In genomic region chr11:116057237-116057881, GRCm38 (mm10) we compare ENCODE assay signal across 13 mouse cellular contexts. TPM values are rescaled to one million over a fixed set of nuclear protein-coding genes. Genes with fewer than 3 reads are reported as not detected.
DNase-seq lines count a peak whose midpoint lies in the region; ATAC-seq and TF ChIP-seq lines count a peak whose summit lies in the region.
"Had no signal": no experiment of that assay in that cellular context is flagged by ENCODE, and none has a peak within 500 bp of the region (broad histone marks: within the 10 kb centered on the region; RNA-seq: fewer than 3 reads in every experiment).

No protein-coding gene starts in this region.

- no peak overlapping the region for H3K9ac ChIP-seq in heart, embryonic 14.5 days (ENCODE audit: low read length)
- no peak overlapping the region for H3K9ac ChIP-seq in intestine, embryonic 16.5 days (ENCODE audit: low read depth, low read length)
- H3K9ac ChIP-seq: hindbrain, embryonic 15.5 days; neural tube, embryonic 15.5 days had no signal

- TF ChIP-seq CTCF in bone marrow, adult 2 months (IDR thresholded peaks at IDR 0.05; ENCODE audit: control insufficient read depth, insufficient read depth, low read length), result no peak

- TF ChIP-seq POLR2A in bone marrow, adult 2 months (IDR thresholded peaks at IDR 0.05; ENCODE audit: borderline replicate concordance, control insufficient read depth, low read depth, low read length), result no peak

- H3K27me3 ChIP-seq in heart, embryonic 14.5 days (ENCODE audit: control insufficient read depth, insufficient read depth, low read length), result no peaks in the 10 kb centered on the region
- H3K27me3 ChIP-seq in intestine, embryonic 16.5 days (replicated peaks; ENCODE audit: control insufficient read depth, insufficient read depth, low read length), result no peaks in the 10 kb centered on the region
- H3K27me3 ChIP-seq: hindbrain, embryonic 15.5 days; neural tube, embryonic 15.5 days had no signal

- 25% methylated on average over 4 of the region's 4 CpGs for WGBS in heart, embryonic 14.5 days
- WGBS in bone marrow, adult 2 months, result 78% methylated on average over 4 of the region's 4 CpGs
- WGBS in intestine, embryonic 16.5 days, result 82% methylated on average over 4 of the region's 4 CpGs

- H3K27ac ChIP-seq in heart, embryonic 14.5 days (replicated peaks in 1 of 2; ENCODE audit: control insufficient read depth in 1 of 2, insufficient read depth in 1 of 2, low read depth in 2 of 2, low read length in 2 of 2), result peak overlapping the region; percentile 4 to 33; a peak in 2 of 4 replicates
- H3K27ac ChIP-seq in bone marrow, adult 2 months (ENCODE audit: control insufficient read depth, insufficient read depth, low read depth, low read length, poor library complexity), result peak overlapping the region; percentile 2; the same call in 1 of the 2 replicates
- H3K27ac ChIP-seq in intestine, embryonic 16.5 days (ENCODE audit: low read length), result no peak overlapping the region
- H3K27ac ChIP-seq: hindbrain, embryonic 15.5 days; macrophage; neural tube, embryonic 15.5 days; stomach, postnatal 0 days had no signal

- H3K36me3 ChIP-seq in heart, embryonic 14.5 days (ENCODE audit: control insufficient read depth, insufficient read depth, low read length), result peaks cover 100% of the 10 kb centered on the region
- H3K36me3 ChIP-seq in intestine, embryonic 16.5 days (ENCODE audit: control insufficient read depth, insufficient read depth, low read length), result peaks cover 55% of the 10 kb centered on the region

- intact Hi-C loops in heart, postnatal 10 days (cut with DNase I), result no loop called here

- H3K4me3 ChIP-seq in heart, embryonic 14.5 days (ENCODE audit: control insufficient read depth in 1 of 2, insufficient read depth in 1 of 2, low read depth in 1 of 2, low read length in 2 of 2), result no peak overlapping the region
- no peak overlapping the region for H3K4me3 ChIP-seq in bone marrow, adult 2 months (replicated peaks; ENCODE audit: control insufficient read depth, low read depth, low read length)
- H3K4me3 ChIP-seq in intestine, embryonic 16.5 days (ENCODE audit: low read length), result no peak overlapping the region
- H3K4me3 ChIP-seq: hindbrain, embryonic 15.5 days; neural tube, embryonic 15.5 days had no signal

- no peak overlapping the region for H3K4me2 ChIP-seq in heart, embryonic 14.5 days (ENCODE audit: low read length)
- H3K4me2 ChIP-seq in intestine, embryonic 16.5 days (ENCODE audit: low read depth, low read length), result no peak overlapping the region
- H3K4me2 ChIP-seq: hindbrain, embryonic 15.5 days; neural tube, embryonic 15.5 days had no signal

- peaks cover 13 to 16% of the 10 kb centered on the region in 2 experiments for H3K4me1 ChIP-seq in heart, embryonic 14.5 days (ENCODE audit: control insufficient read depth in 2 of 2, insufficient read depth in 2 of 2, low read length in 2 of 2)
- peaks cover 3% of the 10 kb centered on the region; the same call in 1 of the 2 replicates for H3K4me1 ChIP-seq in bone marrow, adult 2 months (ENCODE audit: control insufficient read depth, insufficient read depth, low read length)
- H3K4me1 ChIP-seq in intestine, embryonic 16.5 days (ENCODE audit: control insufficient read depth, insufficient read depth, low read length), result peaks cover 5% of the 10 kb centered on the region; the same call in 1 of the 2 replicates
- H3K4me1 ChIP-seq: hindbrain, embryonic 15.5 days; neural tube, embryonic 15.5 days had no signal

- H3K9me3 ChIP-seq in heart, embryonic 14.5 days (ENCODE audit: control insufficient read depth, low read length), result no peaks in the 10 kb centered on the region
- no peaks in the 10 kb centered on the region for H3K9me3 ChIP-seq in intestine, embryonic 16.5 days (ENCODE audit: control insufficient read depth, low read length)
- H3K9me3 ChIP-seq: hindbrain, embryonic 15.5 days; neural tube, embryonic 15.5 days had no signal

- no peak for ATAC-seq in heart, embryonic 14.5 days (ENCODE audit: insufficient number of reproducible peaks, insufficient read depth, low FRiP score, low read depth)
- ATAC-seq in erythroblast, adult 5-6 weeks (replicated peaks; ENCODE audit: low FRiP score, poor library complexity, severe bottlenecking), result peak; percentile 59
- ATAC-seq in megakaryocyte, adult 5-6 weeks (ENCODE audit: poor library complexity, severe bottlenecking), result peak; percentile 70
- no peak for ATAC-seq in intestine, embryonic 16.5 days
- ATAC-seq: CD4-positive, CD25-positive, alpha-beta regulatory T cell, adult 4 months had no signal

- no peak for DNase-seq in heart, postnatal 10 days
- DNase-seq in kidney, adult 11 months, result no peak
- DNase-seq: lung, adult 2 months had no signal

RNA-seq across cellular contexts. Expression of gene Unc13d, which starts 20.4 kb away (rescaled TPM):
- polyA plus RNA-seq in heart, embryonic 14.5 days (2014; fragmentation: Nextera tagmentation; extraction: Ambion mirVana), result 0.66 and 0.69 TPM in 2 replicates
- 1 to 10 TPM in 1 of 2 experiments, under 1 TPM in 1; 0.52 to 1.0 TPM for total RNA-seq in heart, postnatal 10 days (2021)
- 31.2 and 63.0 TPM in 2 replicates for polyA plus RNA-seq in bone marrow, adult 2 months (2011; ENCODE audit: insufficient read depth, insufficient read length, low replicate concordance, missing spikeins)
- 4.2 and 4.8 TPM in 2 replicates for total RNA-seq in erythroblast, adult 5-6 weeks (2015; ENCODE audit: low replicate concordance)
- total RNA-seq in erythroblast, adult 5-6 weeks (2017; ENCODE audit: low replicate concordance), result 4.3 and 7.0 TPM in 2 replicates
- 16.5 and 18.2 TPM in 2 replicates for total RNA-seq in megakaryocyte, adult 5-6 weeks (2015)
- 26.7 and 27.7 TPM in 2 replicates for total RNA-seq in megakaryocyte, adult 5-6 weeks (2017)
- 6.4 and 7.5 TPM in 2 replicates for polyA plus RNA-seq in intestine, embryonic 16.5 days (2015; fragmentation: Nextera tagmentation; extraction: Ambion mirVana)

RNA-seq across cellular contexts. Expression of gene Unk, which starts 27.2 kb away (rescaled TPM):
- polyA plus RNA-seq in heart, embryonic 14.5 days (2014; fragmentation: Nextera tagmentation; extraction: Ambion mirVana), result 19.3 and 20.9 TPM in 2 replicates
- total RNA-seq in heart, postnatal 10 days (2021), result 10 to 100 TPM; 16.3 to 17.0 TPM
- 11.8 and 43.0 TPM in 2 replicates for polyA plus RNA-seq in bone marrow, adult 2 months (2011; ENCODE audit: insufficient read depth, insufficient read length, low replicate concordance, missing spikeins)
- 4.2 and 6.9 TPM in 2 replicates for total RNA-seq in erythroblast, adult 5-6 weeks (2015; ENCODE audit: low replicate concordance)
- total RNA-seq in erythroblast, adult 5-6 weeks (2017; ENCODE audit: low replicate concordance), result 7.9 and 17.3 TPM in 2 replicates
- 10.1 and 10.5 TPM in 2 replicates for total RNA-seq in megakaryocyte, adult 5-6 weeks (2015)
- 7.8 and 8.3 TPM in 2 replicates for total RNA-seq in megakaryocyte, adult 5-6 weeks (2017)
- polyA plus RNA-seq in intestine, embryonic 16.5 days (2015; fragmentation: Nextera tagmentation; extraction: Ambion mirVana), result 22.9 and 24.4 TPM in 2 replicates

RNA-seq across cellular contexts. Expression of gene Wbp2, which starts 29.4 kb away (rescaled TPM):
- polyA plus RNA-seq in heart, embryonic 14.5 days (2014; fragmentation: Nextera tagmentation; extraction: Ambion mirVana), result 139 and 141 TPM in 2 replicates
- 10 to 100 TPM; 96.6 to 99.5 TPM for total RNA-seq in heart, postnatal 10 days (2021)
- 55.0 and 68.0 TPM in 2 replicates for polyA plus RNA-seq in bone marrow, adult 2 months (2011; ENCODE audit: insufficient read depth, insufficient read length, low replicate concordance, missing spikeins)
- 105 and 125 TPM in 2 replicates for total RNA-seq in erythroblast, adult 5-6 weeks (2015; ENCODE audit: low replicate concordance)
- total RNA-seq in erythroblast, adult 5-6 weeks (2017; ENCODE audit: low replicate concordance), result 58.0 and 68.8 TPM in 2 replicates
- 89.9 and 100 TPM in 2 replicates for total RNA-seq in megakaryocyte, adult 5-6 weeks (2015)
- total RNA-seq in megakaryocyte, adult 5-6 weeks (2017), result 39.5 and 49.8 TPM in 2 replicates
- polyA plus RNA-seq in intestine, embryonic 16.5 days (2015; fragmentation: Nextera tagmentation; extraction: Ambion mirVana), result 135 and 160 TPM in 2 replicates

RNA-seq across cellular contexts. Expression of gene H3f3b, which starts 29.6 kb away (rescaled TPM):
- polyA plus RNA-seq in heart, embryonic 14.5 days (2014; fragmentation: Nextera tagmentation; extraction: Ambion mirVana), result 649 and 684 TPM in 2 replicates
- 100 to 1,000 TPM; 338 to 393 TPM for total RNA-seq in heart, postnatal 10 days (2021)
- polyA plus RNA-seq in bone marrow, adult 2 months (2011; ENCODE audit: insufficient read depth, insufficient read length, low replicate concordance, missing spikeins), result 386 and 402 TPM in 2 replicates
- total RNA-seq in erythroblast, adult 5-6 weeks (2015; ENCODE audit: low replicate concordance), result 366 and 401 TPM in 2 replicates
- 384 and 542 TPM in 2 replicates for total RNA-seq in erythroblast, adult 5-6 weeks (2017; ENCODE audit: low replicate concordance)
- 756 and 808 TPM in 2 replicates for total RNA-seq in megakaryocyte, adult 5-6 weeks (2015)
- total RNA-seq in megakaryocyte, adult 5-6 weeks (2017), result 735 and 795 TPM in 2 replicates
- polyA plus RNA-seq in intestine, embryonic 16.5 days (2015; fragmentation: Nextera tagmentation; extraction: Ambion mirVana), result 1,239 and 1,387 TPM in 2 replicates

RNA-seq across cellular contexts. Expression of gene Galk1, which starts 44.8 kb away (rescaled TPM):
- polyA plus RNA-seq in heart, embryonic 14.5 days (2014; fragmentation: Nextera tagmentation; extraction: Ambion mirVana), result 126 and 128 TPM in 2 replicates
- 10 to 100 TPM; 31.7 to 33.1 TPM for total RNA-seq in heart, postnatal 10 days (2021)
- polyA plus RNA-seq in bone marrow, adult 2 months (2011; ENCODE audit: insufficient read depth, insufficient read length, low replicate concordance, missing spikeins), result 16.7 and 27.0 TPM in 2 replicates
- 1.5 and 4.8 TPM in 2 replicates for total RNA-seq in erythroblast, adult 5-6 weeks (2015; ENCODE audit: low replicate concordance)
- 3.6 and 4.5 TPM in 2 replicates for total RNA-seq in erythroblast, adult 5-6 weeks (2017; ENCODE audit: low replicate concordance)
- 4.6 and 5.0 TPM in 2 replicates for total RNA-seq in megakaryocyte, adult 5-6 weeks (2015)
- total RNA-seq in megakaryocyte, adult 5-6 weeks (2017), result 10.4 and 10.8 TPM in 2 replicates
- polyA plus RNA-seq in intestine, embryonic 16.5 days (2015; fragmentation: Nextera tagmentation; extraction: Ambion mirVana), result 360 and 389 TPM in 2 replicates

Comparison
In these comparisons a context has a peak if more than half of its experiments do, and no peak if none do; other contexts are left out.
1. ATAC-seq: peak in erythroblast, adult 5-6 weeks (single experiment) and megakaryocyte, adult 5-6 weeks (single experiment); none in heart, embryonic 14.5 days (single experiment) and intestine, embryonic 16.5 days (single experiment).